Mouse (Mus musculus): Measurements from ENCODE around the gene Slc35d3.

DNA sequence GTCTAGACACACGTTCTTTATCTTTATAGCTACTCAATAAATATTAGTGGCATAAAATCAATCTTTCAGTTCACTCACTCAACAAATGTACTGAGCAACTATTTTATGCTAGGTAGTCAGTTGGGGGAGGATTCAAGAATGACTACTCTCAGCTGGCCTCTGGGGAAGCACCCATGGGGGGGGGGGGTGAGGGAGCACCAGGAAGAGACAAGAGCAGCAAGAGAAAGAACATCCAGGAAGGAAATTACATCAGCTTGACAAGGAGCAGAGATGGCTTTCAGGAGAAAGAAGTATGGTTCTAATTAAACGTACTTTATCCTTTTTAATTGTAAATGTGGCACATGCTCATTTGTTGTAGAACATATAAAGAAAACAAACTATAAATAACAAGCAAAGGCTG lies 2.4 kb upstream of the Slc35d3 start:
- TF ChIP-seq CTCF (IDR thresholded peaks at IDR 0.05; ENCODE audit: control insufficient read depth, insufficient read depth, insufficient replicate concordance, low read depth, low read length): no peak
- TF ChIP-seq POLR2A (IDR thresholded peaks at IDR 0.05; ENCODE audit: control insufficient read depth, low read depth, low read length): no peak

Data from testis, adult 2 months (tissue).